Mouse (Mus musculus): ENCODE results near the gene Pts. TPM values are rescaled to one million over a fixed set of nuclear protein-coding genes. Genes with fewer than 3 reads are reported as not detected.

Pts gene
- polyA plus RNA-seq, 1 experiment: 76.7 TPM

GRCm38 (mm10) chr9:50533791-50534190 is 5.3 kb upstream of the Pts start:
- DNase-seq (ENCODE audit: extremely low spot score in 1 of 2, low spot score in 1 of 2): no peak

- DNase-seq (ENCODE audit: extremely low spot score in 1 of 2, low spot score in 1 of 2): no peak
These were observed 4.8 kb upstream of the Pts start for GRCm38 (mm10) chr9:50533328-50533727.

DNA sequence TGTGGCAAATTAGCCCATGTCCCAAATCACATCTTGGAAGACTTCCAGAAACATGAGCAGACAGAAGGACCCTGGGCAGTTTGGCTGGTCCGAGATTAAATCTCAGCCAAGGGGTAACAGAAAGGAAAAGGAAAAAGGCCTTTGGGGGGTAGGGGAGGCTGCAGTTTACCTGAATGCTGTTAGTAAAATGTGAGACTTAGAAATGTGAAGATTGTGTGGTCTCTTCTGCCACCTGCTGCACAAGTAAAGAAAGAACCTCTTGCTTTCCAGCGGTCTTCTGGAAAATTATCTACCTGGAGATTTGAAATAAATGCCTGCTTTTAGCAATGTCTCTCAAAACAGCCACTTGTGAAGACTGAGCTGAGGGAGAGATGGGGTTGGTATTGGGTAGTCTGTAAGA is 2.4 kb upstream of the Pts start:
- DNase-seq (ENCODE audit: extremely low spot score in 1 of 2, low spot score in 1 of 2): peak in 1 of 2 experiments; percentile 66

GRCm38 (mm10) chr9:50527860-50528259 is 664 bp downstream of the Pts start:
- DNase-seq (ENCODE audit: extremely low spot score in 1 of 2, low spot score in 1 of 2): no peak

DNA sequence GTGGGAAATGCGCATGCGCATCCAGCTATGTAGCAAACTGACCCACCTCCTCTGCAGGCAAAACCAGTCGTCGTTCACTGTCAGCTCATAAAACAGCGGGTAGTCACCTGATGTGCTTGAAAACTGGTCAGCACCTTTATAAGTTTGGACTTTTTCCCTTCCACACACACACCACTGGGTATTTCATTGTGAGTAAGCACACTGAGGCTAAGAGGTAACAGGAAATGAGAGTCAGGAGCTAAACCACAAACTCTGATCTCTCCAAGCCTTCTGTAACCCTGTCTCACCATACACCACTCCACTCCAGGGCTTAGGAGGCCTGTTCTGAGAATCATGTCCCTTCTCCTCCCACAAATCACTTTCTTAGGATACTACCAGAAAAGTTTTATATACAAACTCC is 2.9 kb downstream of the Pts start:
- no peak for DNase-seq (ENCODE audit: extremely low spot score in 1 of 2, low spot score in 1 of 2)

DNA sequence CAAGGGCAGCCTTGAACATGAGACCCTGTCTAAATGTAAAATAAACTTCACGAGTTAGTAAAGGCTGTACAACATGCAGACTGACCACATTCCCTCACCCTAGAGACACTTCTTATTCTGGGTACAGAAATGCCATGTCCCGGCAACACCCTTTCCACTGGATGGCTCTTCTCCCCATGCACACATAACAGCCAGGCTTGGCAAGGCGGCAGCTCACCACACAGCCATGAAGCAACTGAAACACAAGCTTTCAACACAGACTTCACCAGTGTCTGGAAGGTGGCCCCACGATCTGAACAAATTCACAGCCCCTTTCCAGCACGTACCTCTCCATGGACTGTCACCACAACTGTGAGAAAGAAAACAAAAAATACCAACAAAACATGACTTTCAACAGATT is 3.6 kb downstream of the Pts start:
- DNase-seq (ENCODE audit: extremely low spot score in 1 of 2, low spot score in 1 of 2): no peak

DNA sequence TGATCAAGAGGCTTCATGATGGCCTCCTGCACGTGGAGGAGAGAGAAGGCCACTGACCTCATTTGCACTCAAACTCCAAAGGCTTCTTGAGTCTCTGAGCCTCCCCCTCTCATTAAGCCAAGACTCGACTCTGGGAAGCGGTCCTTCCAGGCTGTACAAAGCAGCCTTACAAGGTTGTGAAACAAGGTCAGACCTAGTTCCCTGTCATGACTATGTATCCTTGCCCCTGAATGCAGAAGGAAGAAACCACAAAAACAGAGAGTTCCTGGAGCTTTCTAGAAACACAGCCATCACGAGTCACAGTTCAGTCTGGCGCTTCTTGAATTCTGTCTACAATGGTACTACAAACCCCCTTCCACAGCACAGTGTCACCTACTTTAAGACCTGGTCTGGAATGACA is 6.0 kb downstream of the Pts start:
- DNase-seq (ENCODE audit: extremely low spot score in 1 of 2, low spot score in 1 of 2): no peak

DNA sequence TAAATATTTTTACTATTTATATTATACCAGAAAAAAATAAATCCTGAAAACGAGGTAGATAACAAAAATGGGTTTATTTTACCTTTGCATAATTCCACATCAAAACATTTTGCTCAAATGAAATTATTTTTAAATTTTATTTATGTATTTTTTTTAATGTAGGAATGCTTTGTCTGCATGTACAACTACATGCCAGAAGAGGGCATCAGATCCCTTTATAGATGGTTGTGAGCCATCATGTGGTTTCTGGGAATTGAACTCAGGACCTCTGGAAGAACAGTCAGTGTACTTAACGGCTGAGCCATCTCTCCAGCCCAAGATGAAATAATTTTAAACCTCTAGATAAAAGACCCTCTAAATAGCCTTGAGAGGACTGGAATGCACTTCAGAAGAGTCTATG is 7.0 kb downstream of the Pts start:
- no peak for DNase-seq (ENCODE audit: extremely low spot score in 1 of 2, low spot score in 1 of 2)

DNA sequence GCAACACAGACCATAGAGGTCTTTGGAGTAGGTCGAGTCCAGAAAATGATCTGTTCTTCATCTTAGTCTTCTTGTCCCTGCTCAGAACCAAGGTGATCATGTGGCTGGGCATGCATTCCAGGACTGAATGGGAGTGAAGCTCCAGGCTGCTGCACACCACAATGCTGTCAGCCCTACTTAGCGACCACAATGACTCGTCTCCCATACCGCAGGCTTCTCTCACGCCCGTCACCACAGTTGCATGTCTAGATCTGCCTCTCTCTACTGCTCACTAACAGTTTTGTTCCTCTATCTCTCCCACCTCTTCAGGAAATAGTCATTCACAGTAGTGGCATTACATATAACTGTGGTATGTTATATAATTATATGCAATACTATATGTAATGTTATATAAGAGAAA is 7.8 kb downstream of the Pts start:
- no peak for DNase-seq (ENCODE audit: extremely low spot score in 1 of 2, low spot score in 1 of 2)

GRCm38 (mm10) chr9:50518781-50519180 is 9.7 kb downstream of the Pts start:
- DNase-seq (ENCODE audit: extremely low spot score in 1 of 2, low spot score in 1 of 2): no peak

- DNase-seq (ENCODE audit: extremely low spot score in 1 of 2, low spot score in 1 of 2): no peak
These were observed 13.1 kb downstream of the Pts start for GRCm38 (mm10) chr9:50515462-50515861.

GRCm38 (mm10) chr9:50507570-50507969 is 21.0 kb downstream of the Pts start:
- no peak for DNase-seq (ENCODE audit: extremely low spot score in 1 of 2, low spot score in 1 of 2)

DNA sequence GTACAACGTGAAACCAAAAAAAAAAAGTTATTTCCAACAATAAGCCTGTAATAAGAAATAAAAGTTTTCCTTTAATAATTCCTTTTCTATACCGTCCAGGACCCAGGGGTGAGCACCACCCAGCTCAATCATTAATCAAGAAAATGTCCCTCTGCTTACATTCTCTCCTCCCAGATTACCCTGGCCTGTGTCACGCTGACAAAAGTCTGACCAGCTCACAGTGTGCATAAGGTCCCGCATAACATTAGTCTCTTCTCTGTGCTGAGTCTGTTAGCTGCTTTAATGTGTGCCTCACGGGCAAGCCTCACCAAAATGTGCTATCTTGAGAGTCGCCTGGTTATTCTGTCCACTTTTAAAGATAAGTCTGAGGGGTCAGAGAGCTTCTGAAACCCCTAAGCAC is 23.1 kb downstream of the Pts start:
- no peak for DNase-seq (ENCODE audit: extremely low spot score in 1 of 2, low spot score in 1 of 2)

DNA sequence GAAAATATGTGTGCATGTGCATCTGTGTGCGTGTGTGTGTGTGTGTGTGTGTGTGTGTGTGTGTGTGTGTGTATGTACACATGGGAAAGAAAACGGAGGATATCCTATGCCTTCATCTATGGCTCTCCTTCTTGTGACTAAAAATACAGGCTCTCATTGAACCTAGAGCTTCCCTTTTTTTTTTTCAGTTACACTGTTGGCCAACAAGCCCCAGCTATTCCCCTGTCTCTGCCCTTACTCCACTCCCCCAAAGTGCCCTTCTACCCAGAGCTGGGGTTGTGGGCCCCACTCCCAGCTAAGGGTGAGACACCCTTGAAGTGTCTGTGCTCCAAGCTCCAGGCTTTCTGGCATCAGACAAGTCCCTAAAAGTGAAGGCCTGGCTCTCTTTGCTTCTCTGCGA is 25.6 kb downstream of the Pts start:
- DNase-seq (ENCODE audit: extremely low spot score in 1 of 2, low spot score in 1 of 2): no peak

GRCm38 (mm10) chr9:50500974-50501501 is 27.5 kb downstream of the Pts start:
- no peak for DNase-seq (ENCODE audit: extremely low spot score in 1 of 2, low spot score in 1 of 2)

GRCm38 (mm10) chr9:50500467-50500973 is 28.0 kb downstream of the Pts start:
- DNase-seq (ENCODE audit: extremely low spot score in 1 of 2, low spot score in 1 of 2): no peak

GRCm38 (mm10) chr9:50499781-50500180 is 28.7 kb downstream of the Pts start:
- DNase-seq (ENCODE audit: extremely low spot score in 1 of 2, low spot score in 1 of 2): no peak

GRCm38 (mm10) chr9:50498815-50499214 is 29.7 kb downstream of the Pts start:
- DNase-seq (ENCODE audit: extremely low spot score in 1 of 2, low spot score in 1 of 2): no peak

- DNase-seq (ENCODE audit: extremely low spot score in 1 of 2, low spot score in 1 of 2): no peak
These were observed 31.0 kb downstream of the Pts start for GRCm38 (mm10) chr9:50497536-50497935.

GRCm38 (mm10) chr9:50497076-50497475 is 31.4 kb downstream of the Pts start:
- no peak for DNase-seq (ENCODE audit: extremely low spot score in 1 of 2, low spot score in 1 of 2)

GRCm38 (mm10) chr9:50496546-50496945 is 32.0 kb downstream of the Pts start:
- DNase-seq (ENCODE audit: extremely low spot score in 1 of 2, low spot score in 1 of 2): no peak

DNA sequence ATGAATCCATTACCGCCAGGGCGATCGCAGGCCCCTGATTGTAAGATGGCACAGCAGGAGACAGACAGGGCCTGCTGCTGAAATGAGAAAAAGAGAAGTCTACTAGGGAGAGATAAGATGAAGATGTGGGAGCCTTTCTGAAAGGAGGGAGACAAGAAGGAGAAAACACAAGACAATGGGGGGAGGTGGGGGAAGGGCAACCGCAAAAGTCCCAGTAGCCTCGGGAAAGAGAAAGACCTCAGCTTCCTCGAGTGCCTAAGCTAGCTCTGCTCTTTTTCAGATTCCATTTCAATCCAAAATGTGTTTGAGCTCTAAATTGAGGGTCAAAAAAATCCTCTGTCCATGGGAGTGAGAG is 32.4 kb downstream of the Pts start:
- no peak for DNase-seq (ENCODE audit: extremely low spot score in 1 of 2, low spot score in 1 of 2)

Measured in frontal cortex, adult 2 months (tissue).